Comparison of ENCODE assay signal across 8 mouse cellular contexts in genomic region chr12:22745556-22745955, GRCm38 (mm10).
DNase-seq lines count a peak whose midpoint lies in the region; ATAC-seq lines count a peak whose summit lies in the region.
"Not testable (repeated sequence)": the region's sequence is repeated elsewhere in the genome, so short reads cannot be mapped to it uniquely, and the experiment has no call there.

No protein-coding gene starts in this region.

- intact Hi-C loops in heart, postnatal 36 days (cut with DNase I): not testable (repeated sequence)

- not testable (repeated sequence) for H3K9me3 ChIP-seq in kidney, embryonic 15.5 days (replicated peaks); liver, embryonic 11.5 days (ENCODE audit: control insufficient read depth, low read length); midbrain, embryonic 13.5 days; stomach, embryonic 14.5 days (ENCODE audit: control insufficient read depth, low read depth, low read length)

- not testable (repeated sequence) for H3K36me3 ChIP-seq in kidney, embryonic 15.5 days; liver, embryonic 11.5 days (ENCODE audit: control insufficient read depth, insufficient read depth, low read length); midbrain, embryonic 13.5 days; stomach, embryonic 14.5 days (ENCODE audit: control insufficient read depth, insufficient read depth, low read length)

- not testable (repeated sequence) for H3K27me3 ChIP-seq in kidney, embryonic 15.5 days; liver, embryonic 11.5 days (replicated peaks; ENCODE audit: control insufficient read depth, insufficient read depth, low read length); midbrain, embryonic 13.5 days; stomach, embryonic 14.5 days (ENCODE audit: control insufficient read depth, insufficient read depth, low read length)

- H3K27ac ChIP-seq in kidney, embryonic 15.5 days; liver, embryonic 11.5 days (ENCODE audit: low read depth, low read length); midbrain, embryonic 13.5 days; stomach, embryonic 14.5 days (ENCODE audit: low read length): not testable (repeated sequence)

- not testable (repeated sequence) for H3K9ac ChIP-seq in kidney, embryonic 15.5 days; liver, embryonic 11.5 days (ENCODE audit: low read depth, low read length); midbrain, embryonic 13.5 days (replicated peaks); stomach, embryonic 14.5 days (replicated peaks; ENCODE audit: low read depth, low read length)

- peak overlapping the region; percentile 44 for H3K4me3 ChIP-seq in kidney, embryonic 15.5 days (replicated peaks)
- peak overlapping the region; percentile 38; the same call in 1 of the 2 replicates for H3K4me3 ChIP-seq in liver, embryonic 11.5 days (ENCODE audit: low read depth, low read length)
- not testable (repeated sequence) for H3K4me3 ChIP-seq in midbrain, embryonic 13.5 days (replicated peaks)
- H3K4me3 ChIP-seq in stomach, embryonic 14.5 days (ENCODE audit: low read depth, low read length): peak overlapping the region; percentile 26

- DNase-seq in CD4-positive helper T cell, adult 2 months (ENCODE audit: low read depth, low spot score): peak; percentile 1
- peak; percentile 12 for DNase-seq in embryo, embryonic 10 days (ENCODE audit: low spot score)
- peak; percentile 2 to 3 for DNase-seq in gastrocnemius, adult 8-10 months (ENCODE audit: low spot score in 2 of 2)
- peak; percentile 21 to 22 for DNase-seq in heart, postnatal 36 days
- DNase-seq in liver, embryonic 11.5 days (ENCODE audit: low spot score): peak; percentile 37

- H3K4me2 ChIP-seq in kidney, embryonic 15.5 days: peak overlapping the region; percentile 57
- peak overlapping the region; percentile 43 for H3K4me2 ChIP-seq in liver, embryonic 11.5 days
- H3K4me2 ChIP-seq in midbrain, embryonic 13.5 days (replicated peaks): peak overlapping the region; percentile 23
- H3K4me2 ChIP-seq in stomach, embryonic 14.5 days (replicated peaks; ENCODE audit: low read depth, low read length): peak overlapping the region; percentile 27; the same call in 1 of the 2 replicates

- H3K4me1 ChIP-seq in kidney, embryonic 15.5 days; liver, embryonic 11.5 days (replicated peaks; ENCODE audit: control insufficient read depth, insufficient read depth, low read length); midbrain, embryonic 13.5 days (replicated peaks); stomach, embryonic 14.5 days (ENCODE audit: control insufficient read depth, insufficient read depth, low read length): not testable (repeated sequence)

- WGBS in kidney, embryonic 15.5 days: 1% methylated on average over 22 of the region's 40 CpGs
- WGBS in liver, embryonic 11.5 days: 7% methylated on average over 22 of the region's 40 CpGs
- 12% methylated on average over 33 of the region's 40 CpGs for WGBS in midbrain, embryonic 13.5 days
- 3% methylated on average over 35 of the region's 40 CpGs for WGBS in stomach, embryonic 14.5 days

- 0 out of 2 replicates have a peak, but pooled peaks have one; percentile 36 for ATAC-seq in kidney, embryonic 15.5 days (replicated peaks; ENCODE audit: low FRiP score)
- ATAC-seq in liver, embryonic 11.5 days (replicated peaks; ENCODE audit: low FRiP score); midbrain, embryonic 13.5 days; stomach, embryonic 14.5 days (ENCODE audit: insufficient number of reproducible peaks, insufficient read depth, low FRiP score, low read depth): not testable (repeated sequence)
